Mouse (Mus musculus) lung, postnatal 0 days (tissue): ENCODE results near the gene Vav2.

Source experiments
- CTCF ChIP-seq: IDR thresholded peaks from 2 replicates; pipeline ENCODE4 v1.5.1; 2016; ENCODE audit warnings: antibody characterized with exemption, mild to moderate bottlenecking
- EP300 ChIP-seq: IDR thresholded peaks from 2 replicates; pipeline ENCODE4 v1.6.1; 2016; ENCODE audit warnings: antibody characterized with exemption, mild to moderate bottlenecking, control low read depth

- no peak for TF ChIP-seq EP300
- peak; percentile 32; the same call in 1 of the 2 replicates for TF ChIP-seq CTCF
Measured at GRCm38 (mm10) chr2:27251434-27251833, 175.4 kb downstream of the Vav2 start.
